Mouse (Mus musculus): Measurements from ENCODE around the gene Slc12a3.

Gene Slc12a3

DNA sequence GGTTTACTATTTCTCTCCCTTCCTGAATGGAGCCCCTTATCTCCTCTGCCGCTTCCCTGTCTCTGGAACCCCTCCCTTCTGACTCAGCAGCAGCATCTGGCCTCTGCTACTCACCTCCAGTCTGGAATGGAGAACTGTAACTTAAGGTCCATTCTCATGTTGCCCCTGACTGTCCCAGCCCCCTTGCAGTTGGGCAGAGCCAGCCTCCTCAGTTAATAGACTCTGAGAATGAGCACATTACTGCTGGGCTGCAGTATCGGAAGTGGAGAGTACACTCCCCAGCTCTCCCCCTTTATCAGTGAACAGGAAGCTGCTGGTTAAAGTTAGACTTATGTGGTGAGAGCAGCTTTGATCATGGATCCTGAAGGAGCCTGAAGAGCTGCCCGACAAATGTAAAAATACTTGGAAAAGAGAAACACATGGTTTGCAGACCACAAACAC, 46.6 kb downstream of the Slc12a3 start:
- DNase-seq (ENCODE audit: low read depth, low spot score), result no peak

DNA sequence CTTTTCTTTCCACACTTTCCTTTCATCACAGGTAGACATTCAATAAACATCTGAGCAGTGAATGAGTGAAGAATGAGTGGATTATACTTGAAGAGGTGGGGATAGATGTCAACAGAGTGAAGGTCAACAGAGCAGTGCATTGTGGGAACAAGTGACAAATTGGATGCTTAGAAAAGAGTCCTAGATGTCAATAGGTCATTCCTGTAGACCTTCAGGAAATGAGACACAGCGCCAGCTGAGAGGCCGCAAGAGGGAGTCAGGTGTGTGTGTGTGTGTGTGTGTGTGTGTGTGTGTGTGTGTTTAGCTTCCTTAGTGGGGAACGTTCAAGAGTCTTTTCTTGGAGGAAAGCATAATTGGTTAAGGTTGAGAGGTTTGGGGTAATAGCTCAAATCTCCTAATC, 47.2 kb downstream of the Slc12a3 start:
- no peak for DNase-seq (ENCODE audit: low read depth, low spot score)

GRCm38 (mm10) chr8:94376580-94376979, 47.6 kb downstream of the Slc12a3 start:
- DNase-seq (ENCODE audit: low read depth, low spot score), result no peak

- DNase-seq (ENCODE audit: low read depth, low spot score), result no peak
Measured at GRCm38 (mm10) chr8:94377031-94377430, 48.0 kb downstream of the Slc12a3 start.

DNA sequence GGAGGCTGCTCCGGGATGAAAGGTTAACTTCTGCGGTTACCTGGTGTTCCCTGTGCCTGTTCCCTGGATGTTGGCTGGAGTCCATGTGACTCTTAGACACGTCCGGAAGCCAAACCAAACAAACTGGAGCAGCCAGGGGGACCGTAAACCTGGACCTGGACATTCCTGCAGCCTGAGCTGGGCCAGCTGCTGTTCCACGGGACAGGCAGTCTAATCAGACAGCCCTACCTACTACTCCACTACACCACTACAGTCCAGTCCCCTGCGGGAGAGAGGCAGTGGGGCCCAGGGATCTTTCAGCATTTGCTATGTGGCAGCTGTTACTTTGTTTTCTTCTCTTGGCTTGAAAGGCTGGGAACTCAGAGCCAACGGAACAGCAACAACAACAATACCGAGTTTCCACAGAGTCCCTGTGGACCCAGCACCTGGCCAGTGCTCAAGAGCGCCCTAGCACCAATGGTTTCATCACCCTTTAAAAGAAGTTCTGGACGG, 48.8 kb downstream of the Slc12a3 start:
- peak; percentile 26 for DNase-seq (ENCODE audit: low read depth, low spot score)

- no peak for DNase-seq (ENCODE audit: low read depth, low spot score)
Measured at GRCm38 (mm10) chr8:94378763-94379415, 49.9 kb downstream of the Slc12a3 start.

GRCm38 (mm10) chr8:94379686-94380085, 50.7 kb downstream of the Slc12a3 start:
- no peak for DNase-seq (ENCODE audit: low read depth, low spot score)

DNA sequence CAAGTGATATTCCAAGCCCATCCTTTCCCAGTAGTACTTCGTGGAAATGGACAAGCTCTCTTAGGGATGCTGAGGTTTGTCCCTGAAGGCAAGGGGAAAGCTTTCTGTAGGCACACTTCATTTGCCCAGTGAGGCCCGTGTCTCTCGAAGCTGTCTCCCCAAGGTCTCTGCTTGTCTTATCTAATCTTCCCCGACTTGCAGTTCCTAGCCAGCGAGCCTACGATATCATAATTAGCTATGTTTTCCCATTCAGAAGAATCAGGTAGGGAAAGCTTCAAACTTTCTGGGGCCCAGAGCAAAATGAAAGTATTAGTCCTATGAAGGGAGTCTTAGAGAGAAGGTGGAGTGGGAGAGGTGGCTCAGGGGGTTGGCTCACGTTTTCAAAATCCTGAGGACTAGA, 55.2 kb downstream of the Slc12a3 start:
- no peak for DNase-seq (ENCODE audit: low read depth, low spot score)

- DNase-seq (ENCODE audit: low read depth, low spot score), result no peak
Measured at GRCm38 (mm10) chr8:94385506-94386213, 56.7 kb downstream of the Slc12a3 start.

DNA sequence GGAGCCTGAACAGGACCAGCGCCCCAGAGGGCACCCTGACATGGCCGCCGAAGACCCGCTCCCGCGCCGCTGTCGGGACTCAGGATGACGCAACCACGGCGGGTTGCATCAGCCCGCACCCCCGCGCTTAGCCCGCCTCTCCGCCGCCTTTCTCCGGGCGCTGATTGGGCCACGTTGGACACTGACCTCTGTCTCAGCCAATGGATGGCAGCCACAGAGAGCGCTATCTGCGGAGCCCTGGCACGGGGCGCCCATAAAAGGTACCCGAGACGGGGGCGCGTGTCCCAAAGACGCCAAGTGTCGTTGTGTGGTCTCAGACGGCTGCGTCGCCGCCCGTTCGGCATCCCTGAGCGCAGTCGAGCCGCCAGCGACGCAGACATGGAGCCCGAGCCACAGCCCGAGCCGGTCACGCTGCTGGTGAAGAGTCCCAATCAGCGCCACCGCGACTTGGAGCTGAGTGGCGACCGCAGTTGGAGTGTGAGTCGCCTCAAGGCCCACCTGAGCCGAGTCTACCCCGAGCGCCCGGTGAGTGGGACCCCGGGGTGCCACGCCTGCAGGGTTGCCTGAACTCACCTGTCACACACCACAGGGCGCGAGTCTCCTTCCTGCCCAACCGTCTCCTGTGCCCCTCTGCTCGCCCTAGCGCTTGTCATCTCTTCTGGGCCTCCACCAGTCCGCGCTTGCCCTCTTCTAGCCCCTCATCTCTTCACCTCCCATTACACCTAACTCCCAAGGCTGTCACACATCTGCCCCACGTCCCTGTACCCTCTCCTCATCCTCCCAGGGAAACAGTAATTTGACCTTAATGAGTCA, 57.4 kb downstream of the Slc12a3 start, which contains the start of gene Herpud1:
Gene Herpud1 (plus strand): TSS at position 225 of the 813 bp plus-strand sequence.
- DNase-seq (ENCODE audit: low read depth, low spot score), result peak; percentile 92

- DNase-seq (ENCODE audit: low read depth, low spot score), result peak; percentile 79
Measured at GRCm38 (mm10) chr8:94387027-94387684, 58.2 kb downstream of the Slc12a3 start.

- peak; percentile 14 for DNase-seq (ENCODE audit: low read depth, low spot score)
Measured at GRCm38 (mm10) chr8:94387785-94388184, 58.8 kb downstream of the Slc12a3 start.

- no peak for DNase-seq (ENCODE audit: low read depth, low spot score)
Measured at GRCm38 (mm10) chr8:94389531-94389930, 60.5 kb downstream of the Slc12a3 start.

DNA sequence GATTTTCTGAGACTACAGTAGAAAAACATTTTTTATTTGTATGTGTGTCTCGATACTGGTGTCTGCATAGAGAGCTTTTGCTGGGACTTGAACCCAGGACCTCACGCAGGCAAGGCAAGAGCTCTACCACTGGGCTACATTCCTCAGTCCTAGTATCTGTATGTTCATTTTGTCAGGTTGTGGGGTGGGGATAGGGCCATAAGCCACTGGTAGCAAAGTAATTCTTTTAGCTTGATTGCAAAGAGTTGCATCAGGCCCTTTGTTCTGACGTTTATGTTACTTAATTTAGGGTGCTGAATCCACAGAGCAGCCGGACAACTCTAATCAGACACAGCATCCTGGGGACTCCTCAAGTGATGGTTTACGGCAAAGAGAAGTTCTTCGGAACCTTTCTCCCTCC, 61.4 kb downstream of the Slc12a3 start:
- DNase-seq (ENCODE audit: low read depth, low spot score), result no peak

- DNase-seq (ENCODE audit: low read depth, low spot score), result no peak
Measured at GRCm38 (mm10) chr8:94390910-94391309, 61.9 kb downstream of the Slc12a3 start.

GRCm38 (mm10) chr8:94392147-94392546, 63.1 kb downstream of the Slc12a3 start:
- peak; percentile 24 for DNase-seq (ENCODE audit: low read depth, low spot score)

DNA sequence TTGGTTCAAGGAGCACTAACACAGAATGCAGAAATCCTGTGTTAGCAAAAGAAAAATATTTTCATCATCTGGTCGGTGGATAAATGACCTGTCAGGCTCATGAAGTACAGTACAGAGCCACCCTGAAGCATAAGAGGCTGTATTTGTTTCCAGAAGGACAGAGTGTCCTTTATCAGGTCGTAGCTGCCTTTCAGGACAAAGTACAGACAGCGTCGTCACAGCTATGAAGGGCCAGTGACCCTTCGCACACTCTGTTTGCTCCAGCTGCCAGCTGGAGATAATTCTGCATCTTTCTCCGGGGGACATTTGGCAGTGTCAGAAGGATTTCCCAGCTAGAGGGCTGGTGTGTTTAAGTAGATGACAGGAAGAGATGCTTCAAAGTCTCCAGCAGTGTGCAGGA, 63.6 kb downstream of the Slc12a3 start:
- DNase-seq (ENCODE audit: low read depth, low spot score), result no peak

DNA sequence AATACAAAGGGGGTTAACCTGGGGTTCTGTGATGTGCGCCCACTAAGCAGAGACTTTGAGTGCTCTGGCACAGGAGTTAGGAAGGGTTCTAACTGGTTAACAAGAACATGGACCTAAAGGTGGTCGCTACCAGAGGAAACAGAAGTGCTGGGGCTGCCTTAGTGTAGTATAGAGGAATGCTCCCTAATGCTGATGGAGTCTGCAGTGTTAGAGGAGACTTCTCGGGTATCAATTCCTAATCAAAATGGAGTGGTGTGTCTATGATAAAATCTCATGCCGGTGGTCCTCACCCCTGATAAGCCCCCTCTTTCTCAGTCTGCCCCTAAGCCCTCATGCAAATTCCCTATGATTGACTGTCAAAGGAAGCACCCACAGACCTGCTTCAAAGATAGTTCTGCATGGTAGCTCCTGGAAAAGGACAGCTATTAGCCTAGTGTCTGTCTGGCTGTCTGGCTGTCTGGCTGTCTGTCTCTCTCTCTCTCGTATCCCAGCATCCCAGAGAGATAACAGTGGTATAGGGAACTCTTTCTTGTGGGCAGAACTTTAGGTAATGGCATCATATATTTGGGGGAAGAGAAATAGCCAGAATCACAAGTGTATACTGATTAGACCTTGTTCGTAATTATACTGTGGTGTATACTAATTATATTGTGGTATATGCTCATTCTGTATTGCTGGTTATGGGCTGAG, 67.0 kb downstream of the Slc12a3 start:
- DNase-seq (ENCODE audit: low read depth, low spot score), result no peak

DNA sequence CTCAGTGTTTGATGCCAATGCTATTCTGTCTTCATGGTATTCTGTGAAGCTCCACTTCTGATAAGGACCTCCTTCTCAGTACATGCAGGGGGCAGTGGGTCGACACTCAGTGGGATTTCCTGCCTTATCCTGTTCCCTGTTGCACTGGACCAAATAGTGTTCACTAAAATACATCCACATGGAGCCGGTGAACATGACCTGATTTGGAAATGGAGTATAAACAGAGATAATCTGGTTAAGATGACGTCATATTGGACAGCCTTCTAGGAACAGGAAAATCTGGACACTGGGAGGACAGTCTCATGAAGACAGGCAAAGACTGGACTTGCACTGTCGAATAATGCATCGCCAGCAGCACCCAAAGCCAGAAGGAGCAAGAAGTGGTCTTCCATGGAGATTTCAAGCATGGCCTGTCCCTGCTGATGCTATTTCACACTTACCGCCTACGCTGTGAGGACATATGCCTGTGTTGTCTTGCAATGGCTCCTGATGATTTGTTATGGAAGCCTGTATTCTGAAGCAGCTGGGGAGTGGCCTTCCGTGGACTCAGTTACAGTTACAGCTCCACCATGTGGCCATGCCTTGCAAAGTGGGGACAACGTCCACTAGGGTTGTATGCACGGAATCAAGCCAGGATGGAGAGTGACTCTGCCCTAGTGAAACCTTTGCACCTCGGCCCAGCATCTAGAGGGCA, 68.1 kb downstream of the Slc12a3 start:
- DNase-seq (ENCODE audit: low read depth, low spot score), result no peak

GRCm38 (mm10) chr8:94398587-94398986, 69.6 kb downstream of the Slc12a3 start:
- DNase-seq (ENCODE audit: low read depth, low spot score), result no peak

Measured in forelimb bud, embryonic 11.5 days (tissue).